Mouse (Mus musculus): ENCODE measurements around the gene 5330417C22Rik. TPM values are rescaled to one million over a fixed set of nuclear protein-coding genes. Genes with fewer than 3 reads are reported as not detected.

The 5330417C22Rik gene
- total and polyA plus RNA-seq, 3 experiments, result 0.08 to 0.31 TPM; not detected in 1

GRCm38 (mm10) chr3:108572309-108573010 lies 36.1 kb upstream of the 5330417C22Rik start (continued):
- no peak for TF ChIP-seq POLR2AphosphoS5 (IDR thresholded peaks at IDR 0.05; ENCODE audit: borderline replicate concordance, low read depth, low read length)
- no peak for TF ChIP-seq TCF12 (IDR thresholded peaks at IDR 0.05; ENCODE audit: low read depth, low read length)

DNA sequence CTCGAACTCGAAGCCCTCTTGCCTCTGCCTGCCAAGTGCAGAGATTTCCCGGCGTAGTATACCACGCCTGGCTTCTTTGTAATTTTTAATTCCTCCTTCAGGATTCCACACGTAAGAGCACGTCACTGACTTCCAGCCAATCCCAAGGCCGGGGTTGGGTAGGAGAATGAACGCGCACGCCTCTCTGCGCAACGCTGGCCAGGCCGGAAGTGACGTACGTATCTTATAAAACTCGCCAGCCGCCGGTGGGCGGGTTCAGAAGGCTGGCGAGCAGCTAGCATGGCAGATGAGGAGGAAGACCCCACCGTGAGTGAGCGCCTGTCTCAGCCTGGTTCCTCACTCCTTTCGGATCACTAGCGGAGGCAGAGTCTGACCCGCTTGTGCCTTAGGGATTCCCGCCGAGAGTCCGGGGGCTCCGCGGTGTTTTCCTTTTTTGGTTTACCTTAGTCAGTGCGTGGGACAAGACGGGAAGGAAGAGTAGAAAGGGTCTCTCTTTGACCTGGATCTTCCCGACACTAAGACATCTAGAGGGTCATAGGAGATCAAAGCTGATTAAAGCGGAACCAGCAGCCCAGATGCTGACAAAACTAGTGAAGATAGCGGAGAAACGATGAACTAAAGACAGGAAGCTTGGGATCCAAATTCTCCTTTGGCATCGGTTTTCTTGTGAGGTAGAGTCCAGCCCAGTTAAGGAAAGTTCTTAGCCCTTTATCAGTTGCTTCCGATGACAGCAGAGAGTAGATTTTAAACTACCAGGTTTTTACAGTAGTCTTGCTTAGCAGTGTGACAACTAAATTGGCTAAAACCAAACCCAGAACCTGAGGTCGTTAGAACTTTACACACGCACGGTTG lies 35.3 kb upstream of the 5330417C22Rik start, which contains the start of gene Taf13:
TSS of gene Taf13 (plus strand) at position 256 of the 852 bp plus-strand sequence.
- H3K4me1 ChIP-seq (ENCODE audit: control insufficient read depth in 1 of 2, insufficient read depth in 2 of 2, low read length in 2 of 2), result peaks cover 2 to 7% of the 10 kb centered on the region in 2 experiments
- no peaks in the 10 kb centered on the region for H3K9me3 ChIP-seq (replicated peaks; ENCODE audit: insufficient read depth, low read length)
- H3K27ac ChIP-seq (ENCODE audit: control insufficient read depth, low read depth, low read length), result peak within 1 kb of the TSS; percentile 73
- TF ChIP-seq GABPA (IDR thresholded peaks at IDR 0.05; ENCODE audit: low read depth, low read length) (no peak), GATA1 (IDR thresholded peaks at IDR 0.05; ENCODE audit: low read depth, low read length) (peak; percentile 28; the same call in 1 of the 2 replicates), TBP (IDR thresholded peaks at IDR 0.05; ENCODE audit: low read depth, low read length) (peak; percentile 98), HCFC1 (IDR thresholded peaks at IDR 0.05; ENCODE audit: low read depth, low read length) (peak; percentile 83), RCOR1 (IDR thresholded peaks at IDR 0.05; ENCODE audit: low read depth, low read length) (peak; percentile 86), CHD2 (IDR thresholded peaks at IDR 0.05; ENCODE audit: low read length) (no peak), JUND (IDR thresholded peaks at IDR 0.05; ENCODE audit: low read depth, low read length) (0 out of 2 replicates have a peak, but pooled peaks have one; percentile 38), MXI1 (IDR thresholded peaks at IDR 0.05; ENCODE audit: low read depth, low read length) (peak; percentile 87), UBTF (IDR thresholded peaks at IDR 0.05; ENCODE audit: borderline replicate concordance, insufficient read depth, low read depth, low read length) (no peak), MYC (IDR thresholded peaks at IDR 0.05; ENCODE audit: low read depth, low read length) (peak; percentile 30; the same call in 1 of the 2 replicates), SMC3 (IDR thresholded peaks at IDR 0.05; ENCODE audit: low read depth, low read length) (no peak), USF2 (IDR thresholded peaks at IDR 0.05; ENCODE audit: borderline replicate concordance in 1 of 2, insufficient read depth in 1 of 2, low read depth in 1 of 2, low read length in 2 of 2) (no peak), POLR2A (IDR thresholded peaks at IDR 0.05; ENCODE audit: control insufficient read depth in 1 of 2, insufficient read depth in 1 of 2, low read depth in 1 of 2, low read length in 2 of 2, poor library complexity in 1 of 2) (peak; percentile 100), NELFE (IDR thresholded peaks at IDR 0.05; ENCODE audit: low read depth, low read length) (peak; percentile 100), SIN3A (IDR thresholded peaks at IDR 0.05; ENCODE audit: low read length) (peak; percentile 77), ZC3H11A (IDR thresholded peaks at IDR 0.05; ENCODE audit: low read depth, low read length) (no peak), ZNF384 (IDR thresholded peaks at IDR 0.05; ENCODE audit: low read depth, low read length) (no peak), KAT2A (conservative IDR thresholded peaks at IDR 0.05; ENCODE audit: low read depth, low read length) (no peak), EP300 (IDR thresholded peaks at IDR 0.05; ENCODE audit: low read depth in 1 of 2, low read length in 2 of 2) (peak in 1 of 2 experiments; percentile 44; a peak in 3 of 4 replicates), MYB (IDR thresholded peaks at IDR 0.05; ENCODE audit: low read depth, low read length) (no peak), NRF1 (IDR thresholded peaks at IDR 0.05; ENCODE audit: insufficient read depth, low read depth, low read length, poor library complexity, severe bottlenecking) (peak; percentile 81), CTCF (IDR thresholded peaks at IDR 0.05 in 2 of 3, conservative IDR thresholded peaks at IDR 0.05 in 1 of 3; ENCODE audit: control insufficient read depth in 1 of 3, insufficient read depth in 1 of 3, low read depth in 2 of 3, low read length in 3 of 3, poor library complexity in 1 of 3, severe bottlenecking in 1 of 3) (no peak), RAD21 (IDR thresholded peaks at IDR 0.05; ENCODE audit: low read depth, low read length) (no peak), POLR2AphosphoS5 (IDR thresholded peaks at IDR 0.05; ENCODE audit: borderline replicate concordance, low read depth, low read length) (peak; percentile 92; the same call in 1 of the 2 replicates), ZKSCAN1 (IDR thresholded peaks at IDR 0.05; ENCODE audit: low read depth, low read length) (no peak), MAZ (IDR thresholded peaks at IDR 0.05; ENCODE audit: low read depth, low read length) (peak; percentile 48; the same call in 1 of the 2 replicates), CHD1 (IDR thresholded peaks at IDR 0.05; ENCODE audit: low read depth, low read length) (no peak), USF1 (IDR thresholded peaks at IDR 0.05; ENCODE audit: low read depth, low read length) (no peak), ZMIZ1 (IDR thresholded peaks at IDR 0.05; ENCODE audit: low read depth, low read length) (peak; percentile 99), TAL1 (IDR thresholded peaks at IDR 0.05; ENCODE audit: low read length) (no peak)

More for the DNA sequence above, 35.3 kb upstream of the 5330417C22Rik start, which contains the start of gene Taf13:
- Histone ChIP-seq H3K4me3 (ENCODE audit: control insufficient read depth in 1 of 2, insufficient read depth in 1 of 2, low read depth in 2 of 2, low read length in 2 of 2) (peak within 1 kb of the TSS; percentile 67 to 71), H3K27me3 (ENCODE audit: control insufficient read depth in 1 of 2, insufficient read depth in 2 of 2, low read length in 2 of 2) (peaks cover 3 to 4% of the 10 kb centered on the region in 2 experiments; a peak in 3 of 4 replicates), H3K36me3 (ENCODE audit: control insufficient read depth in 1 of 2, insufficient read depth in 2 of 2, low read length in 2 of 2) (peaks cover 0 to 8% of the 10 kb centered on the region in 2 experiments; a peak in 2 of 4 replicates), H3K79me2 (ENCODE audit: control insufficient read depth, insufficient read depth, low read length, poor library complexity) (peaks cover 1% of the 10 kb centered on the region), H3K9ac (ENCODE audit: control insufficient read depth, low read depth, low read length, poor library complexity, severe bottlenecking) (peak within 1 kb of the TSS; percentile 81)
- peak; percentile 98 for DNase-seq (ENCODE audit: low read depth, low spot score)

Data from MEL (cell line).